Mouse (Mus musculus): ENCODE results near the gene Rpsa. TPM values are rescaled to one million over a fixed set of nuclear protein-coding genes. Genes with fewer than 3 reads are reported as not detected.

The Rpsa gene
- polyA plus RNA-seq, 1 experiment from 2014 or later, result 1,323 TPM

- Histone ChIP-seq H3K27ac (no peak overlapping the region), H3K9ac (ENCODE audit: low read depth, low read length) (no peak overlapping the region), H3K4me1 (replicated peaks; ENCODE audit: insufficient read depth, low read length) (0 out of 2 replicates have a peak, but pooled peaks cover 8% of the 10 kb centered on the region), H3K9me3 (replicated peaks; ENCODE audit: low read length) (no peaks in the 10 kb centered on the region), H3K4me3 (replicated peaks; ENCODE audit: low read depth, low read length) (no peak overlapping the region), H3K36me3 (ENCODE audit: insufficient read depth, low read length) (peaks cover 30% of the 10 kb centered on the region), H3K4me2 (ENCODE audit: low read length) (no peak overlapping the region), H3K27me3 (ENCODE audit: insufficient read depth, low read length) (no peaks in the 10 kb centered on the region)
- WGBS, result 38% methylated on average over 8 of the region's 8 CpGs
- no peak for ATAC-seq (replicated peaks; ENCODE audit: low FRiP score, low read depth)
- no peak for DNase-seq (ENCODE audit: low spot score)
- TF ChIP-seq CTCF (IDR thresholded peaks at IDR 0.05; ENCODE audit: low read depth), result no peak
Measured at GRCm38 (mm10) chr9:120132980-120133754, 5.7 kb downstream of the Rpsa start.

GRCm38 (mm10) chr9:120133755-120134475 is 6.4 kb downstream of the Rpsa start:
- Histone ChIP-seq H3K27ac (no peak overlapping the region), H3K36me3 (ENCODE audit: insufficient read depth, low read length) (peaks cover 30% of the 10 kb centered on the region), H3K27me3 (ENCODE audit: insufficient read depth, low read length) (no peaks in the 10 kb centered on the region), H3K9me3 (replicated peaks; ENCODE audit: low read length) (no peaks in the 10 kb centered on the region), H3K4me3 (replicated peaks; ENCODE audit: low read depth, low read length) (no peak overlapping the region), H3K9ac (ENCODE audit: low read depth, low read length) (no peak overlapping the region), H3K4me2 (ENCODE audit: low read length) (no peak overlapping the region), H3K4me1 (replicated peaks; ENCODE audit: insufficient read depth, low read length) (0 out of 2 replicates have a peak, but pooled peaks cover 4% of the 10 kb centered on the region)
- 31% methylated on average over 6 of the region's 6 CpGs for WGBS
- DNase-seq (ENCODE audit: low spot score) (no peak), ATAC-seq (replicated peaks; ENCODE audit: low FRiP score, low read depth) (no peak)
- no peak for TF ChIP-seq CTCF (IDR thresholded peaks at IDR 0.05; ENCODE audit: low read depth)

GRCm38 (mm10) chr9:120134529-120135160 is 7.2 kb downstream of the Rpsa start:
- Histone ChIP-seq H3K36me3 (ENCODE audit: insufficient read depth, low read length) (peaks cover 26% of the 10 kb centered on the region), H3K9me3 (replicated peaks; ENCODE audit: low read length) (no peaks in the 10 kb centered on the region), H3K4me1 (replicated peaks; ENCODE audit: insufficient read depth, low read length) (no peaks in the 10 kb centered on the region), H3K4me2 (ENCODE audit: low read length) (no peak overlapping the region), H3K9ac (ENCODE audit: low read depth, low read length) (no peak overlapping the region), H3K27me3 (ENCODE audit: insufficient read depth, low read length) (no peaks in the 10 kb centered on the region), H3K4me3 (replicated peaks; ENCODE audit: low read depth, low read length) (no peak overlapping the region), H3K27ac (no peak overlapping the region)
- TF ChIP-seq CTCF (IDR thresholded peaks at IDR 0.05; ENCODE audit: low read depth), result no peak
- 80% methylated on average over 13 of the region's 13 CpGs for WGBS
- no peak; the same call in 1 of the 2 replicates for ATAC-seq (replicated peaks; ENCODE audit: low FRiP score, low read depth)
- DNase-seq (ENCODE audit: low spot score), result no peak

- H3K9ac ChIP-seq (ENCODE audit: low read depth, low read length), result no peak overlapping the region
- H3K4me3 ChIP-seq (replicated peaks; ENCODE audit: low read depth, low read length), result no peak overlapping the region
- DNase-seq (ENCODE audit: low spot score) (no peak), ATAC-seq (replicated peaks; ENCODE audit: low FRiP score, low read depth) (no peak)
- no peaks in the 10 kb centered on the region for H3K27me3 ChIP-seq (ENCODE audit: insufficient read depth, low read length)
- 89% methylated on average over 11 of the region's 11 CpGs for WGBS
- no peak for TF ChIP-seq CTCF (IDR thresholded peaks at IDR 0.05; ENCODE audit: low read depth)
- H3K4me1 ChIP-seq (replicated peaks; ENCODE audit: insufficient read depth, low read length), result no peaks in the 10 kb centered on the region
- peaks cover 19% of the 10 kb centered on the region for H3K36me3 ChIP-seq (ENCODE audit: insufficient read depth, low read length)
- no peak overlapping the region for H3K27ac ChIP-seq
- no peak overlapping the region for H3K4me2 ChIP-seq (ENCODE audit: low read length)
- H3K9me3 ChIP-seq (replicated peaks; ENCODE audit: low read length), result no peaks in the 10 kb centered on the region
Measured at GRCm38 (mm10) chr9:120135454-120135853, 8.0 kb downstream of the Rpsa start.

GRCm38 (mm10) chr9:120140652-120141051 is 13.2 kb downstream of the Rpsa start:
- H3K9ac ChIP-seq (ENCODE audit: low read depth, low read length), result no peak overlapping the region
- 10% methylated on average over 4 of the region's 4 CpGs for WGBS
- TF ChIP-seq CTCF (IDR thresholded peaks at IDR 0.05; ENCODE audit: low read depth), result peak; percentile 96
- no peak overlapping the region for H3K4me2 ChIP-seq (ENCODE audit: low read length)
- H3K9me3 ChIP-seq (replicated peaks; ENCODE audit: low read length), result no peaks in the 10 kb centered on the region
- H3K27ac ChIP-seq, result no peak overlapping the region
- no peaks in the 10 kb centered on the region for H3K36me3 ChIP-seq (ENCODE audit: insufficient read depth, low read length)
- no peaks in the 10 kb centered on the region for H3K4me1 ChIP-seq (replicated peaks; ENCODE audit: insufficient read depth, low read length)
- H3K4me3 ChIP-seq (replicated peaks; ENCODE audit: low read depth, low read length), result no peak overlapping the region
- ATAC-seq (replicated peaks; ENCODE audit: low FRiP score, low read depth), result peak; percentile 73
- no peaks in the 10 kb centered on the region for H3K27me3 ChIP-seq (ENCODE audit: insufficient read depth, low read length)
- DNase-seq (ENCODE audit: low spot score), result peak; percentile 89

- H3K4me3 ChIP-seq (replicated peaks; ENCODE audit: low read depth, low read length), result no peak overlapping the region
- WGBS, result 82% methylated on average over 13 of the region's 13 CpGs
- H3K27ac ChIP-seq, result no peak overlapping the region
- no peak overlapping the region for H3K4me2 ChIP-seq (ENCODE audit: low read length)
- H3K9me3 ChIP-seq (replicated peaks; ENCODE audit: low read length), result no peaks in the 10 kb centered on the region
- no peaks in the 10 kb centered on the region for H3K36me3 ChIP-seq (ENCODE audit: insufficient read depth, low read length)
- ATAC-seq (replicated peaks; ENCODE audit: low FRiP score, low read depth) (no peak), DNase-seq (ENCODE audit: low spot score) (no peak)
- no peaks in the 10 kb centered on the region for H3K4me1 ChIP-seq (replicated peaks; ENCODE audit: insufficient read depth, low read length)
- no peak for TF ChIP-seq CTCF (IDR thresholded peaks at IDR 0.05; ENCODE audit: low read depth)
- H3K27me3 ChIP-seq (ENCODE audit: insufficient read depth, low read length), result no peaks in the 10 kb centered on the region
- no peak overlapping the region for H3K9ac ChIP-seq (ENCODE audit: low read depth, low read length)
Measured at GRCm38 (mm10) chr9:120144474-120144873, 17.0 kb downstream of the Rpsa start.
